Mouse (Mus musculus) embryonic facial prominence, embryonic 11.5 days (tissue): Measurements from ENCODE around the gene Slc1a2. TPM values are rescaled to one million over a fixed set of nuclear protein-coding genes. Genes with fewer than 3 reads are reported as not detected.

ENCODE experiments used
- ATAC-seq: fragments of 200-750 bp; cut with Nextera tagmentation; replicated peaks from 2 replicates; pipeline ENCODE4 v1.8.0; 2017; ENCODE audit warnings: low read depth; ENCODE audit not compliant: insufficient number of reproducible peaks, low FRiP score, low TSS enrichment
- DNase-seq: peaks from one replicate; pipeline ENCODE4 v3.0.0-alpha.2; 2015; ENCODE audit warnings: low spot score
- H3K27ac ChIP-seq: fragments of 300-500 bp; sonication (generic); replicated peaks from 2 replicates; pipeline ENCODE4 v1.5.1; 2014; ENCODE audit warnings: mild to moderate bottlenecking, low read depth, low read length, control low read depth
- H3K27me3 ChIP-seq: fragments of 300-500 bp; sonication (generic); 2 replicates; pipeline ENCODE4 v1.6.1; 2014; ENCODE audit warnings: mild to moderate bottlenecking, low read length, moderate library complexity, mixed read lengths; ENCODE audit not compliant: control insufficient read depth, insufficient read depth
- H3K36me3 ChIP-seq: fragments of 300-500 bp; sonication (generic); replicated peaks from 2 replicates; pipeline ENCODE4 v1.6.1; 2014; ENCODE audit warnings: low read depth, mild to moderate bottlenecking, low read length, moderate library complexity, mixed read lengths; ENCODE audit not compliant: control insufficient read depth, insufficient read depth
- H3K4me1 ChIP-seq: fragments of 300-500 bp; sonication (generic); 2 replicates; pipeline ENCODE4 v1.6.1; 2014; ENCODE audit warnings: low read length, mixed read lengths; ENCODE audit not compliant: control insufficient read depth, insufficient read depth
- H3K4me2 ChIP-seq: fragments of 300-500 bp; sonication (generic); 2 replicates; pipeline ENCODE4 v1.6.1; 2014; ENCODE audit warnings: low read depth, mild to moderate bottlenecking, control low read depth, low read length, moderate library complexity
- H3K4me3 ChIP-seq: fragments of 300-500 bp; sonication (generic); 2 replicates; pipeline ENCODE4 v1.5.1; 2014; ENCODE audit warnings: low read depth, low read length, control low read depth
- H3K9ac ChIP-seq: fragments of 300-500 bp; sonication (generic); replicated peaks from 2 replicates; pipeline ENCODE4 v1.6.1; 2014; ENCODE audit warnings: mild to moderate bottlenecking, control low read depth, low read length
- H3K9me3 ChIP-seq: fragments of 300-500 bp; sonication (generic); replicated peaks from 2 replicates; pipeline ENCODE4 v1.6.1; 2016; ENCODE audit warnings: mild to moderate bottlenecking, low read length, inconsistent platforms, mixed read lengths; ENCODE audit not compliant: control insufficient read depth
- WGBS: fragments of 180-500 bp; shearing (Covaris S2); extraction: QIAGEN DNeasy Blood & Tissue Kit; methylation state at CpG from one replicate; pipeline ENCODE4 v1.1.7; 2014; 5-methylcytosine and 5-hydroxymethylcytosine counted together
- polyA plus RNA-seq: library from polyadenylated mRNA; unstranded; fragments of >200 nt; fragmentation: Nextera tagmentation; extraction: Ambion mirVana; gene quantifications from 2 replicates; pipeline ENCODE4 v1.2.1, GENCODE M21; 2014

Gene Slc1a2
- polyA plus RNA-seq, 1 experiment from 2014 or later, result 0.97 TPM

GRCm38 (mm10) chr2:102634010-102634409, 24.4 kb upstream of the Slc1a2 start:
- ATAC-seq (no peak), DNase-seq (no peak)
- WGBS, result 90% methylated on average over 1 of the region's 1 CpGs
- Histone ChIP-seq H3K27ac (no peak overlapping the region), H3K4me3 (no peak overlapping the region), H3K9ac (no peak overlapping the region), H3K9me3 (no peaks in the 10 kb centered on the region), H3K4me1 (no peaks in the 10 kb centered on the region), H3K4me2 (no peak overlapping the region), H3K36me3 (no peaks in the 10 kb centered on the region), H3K27me3 (no peaks in the 10 kb centered on the region)

- 74% methylated on average over 3 of the region's 3 CpGs for WGBS
- DNase-seq (no peak), ATAC-seq (no peak)
These were observed 22.9 kb upstream of the Slc1a2 start for GRCm38 (mm10) chr2:102635523-102636060.

DNA sequence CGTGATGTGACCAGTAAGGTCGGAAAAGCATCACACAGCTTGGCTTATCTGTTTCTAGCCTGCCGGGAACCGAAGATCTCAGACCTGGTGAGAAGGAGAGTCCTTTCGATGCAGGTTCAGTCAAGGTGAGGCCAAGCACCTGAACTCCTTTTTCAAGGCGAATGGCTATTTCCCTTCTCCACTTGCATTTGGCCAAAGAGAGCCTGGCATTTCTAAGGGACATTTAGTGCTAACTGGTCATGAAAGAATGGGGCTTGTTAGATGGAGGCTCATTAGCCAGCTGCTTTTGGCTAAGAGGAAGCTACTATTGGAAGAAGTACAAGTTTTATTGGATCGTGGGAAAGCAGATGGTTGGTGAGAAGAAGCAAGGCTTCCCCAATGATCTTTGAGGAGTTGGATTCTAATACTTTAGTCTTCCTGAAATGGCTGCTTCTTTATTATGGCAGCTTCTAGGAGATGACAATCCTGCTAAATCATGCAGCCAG, 22.3 kb upstream of the Slc1a2 start:
- H3K27ac ChIP-seq, result no peak overlapping the region
- WGBS, result 94% methylated on average over 7 of the region's 7 CpGs
- H3K36me3 ChIP-seq, result no peaks in the 10 kb centered on the region
- no peak overlapping the region for H3K4me2 ChIP-seq
- H3K4me1 ChIP-seq, result no peaks in the 10 kb centered on the region
- ATAC-seq (no peak), DNase-seq (no peak)
- no peak overlapping the region for H3K4me3 ChIP-seq
- H3K9ac ChIP-seq, result no peak overlapping the region
- no peaks in the 10 kb centered on the region for H3K27me3 ChIP-seq
- H3K9me3 ChIP-seq, result no peaks in the 10 kb centered on the region

More at GRCm38 (mm10) chr2:102635523-102636060, 22.9 kb upstream of the Slc1a2 start:
- H3K27ac ChIP-seq, result no peak overlapping the region
- H3K4me3 ChIP-seq, result no peak overlapping the region
- H3K9ac ChIP-seq, result no peak overlapping the region
- H3K4me1 ChIP-seq, result no peaks in the 10 kb centered on the region
- no peaks in the 10 kb centered on the region for H3K27me3 ChIP-seq
- no peak overlapping the region for H3K4me2 ChIP-seq
- no peaks in the 10 kb centered on the region for H3K36me3 ChIP-seq
- no peaks in the 10 kb centered on the region for H3K9me3 ChIP-seq

DNA sequence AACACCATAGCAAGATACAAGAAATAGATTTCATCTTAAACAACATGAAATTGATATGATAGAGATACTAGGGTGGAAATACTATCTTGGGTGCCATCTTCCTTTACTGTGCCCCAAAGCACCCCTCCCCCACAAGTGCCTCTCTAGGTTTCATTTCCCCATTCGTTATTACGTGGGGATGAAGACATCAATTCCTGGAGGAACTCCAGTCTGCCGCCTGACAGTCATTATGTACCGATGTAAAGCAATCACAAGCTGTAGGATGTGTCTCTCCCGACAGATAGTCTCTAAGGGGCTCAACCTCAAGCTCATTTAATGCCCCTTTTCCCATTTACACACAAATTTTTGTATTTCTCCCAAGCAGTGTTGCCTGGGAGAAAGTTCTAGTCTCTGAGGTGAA, 20.3 kb upstream of the Slc1a2 start:
- no peak overlapping the region for H3K9ac ChIP-seq
- no peaks in the 10 kb centered on the region for H3K9me3 ChIP-seq

GRCm38 (mm10) chr2:102638690-102639089, 19.8 kb upstream of the Slc1a2 start:
- no peak overlapping the region for H3K9ac ChIP-seq
- no peak for ATAC-seq
- no peaks in the 10 kb centered on the region for H3K36me3 ChIP-seq
- DNase-seq, result no peak
- H3K27me3 ChIP-seq, result no peaks in the 10 kb centered on the region
- H3K4me3 ChIP-seq, result no peak overlapping the region
- H3K9me3 ChIP-seq, result no peaks in the 10 kb centered on the region
- 69% methylated on average over 2 of the region's 2 CpGs for WGBS
- H3K27ac ChIP-seq, result no peak overlapping the region
- H3K4me1 ChIP-seq, result no peaks in the 10 kb centered on the region
- H3K4me2 ChIP-seq, result no peak overlapping the region

More for the DNA sequence above, 20.3 kb upstream of the Slc1a2 start:
- H3K27me3 ChIP-seq, result no peaks in the 10 kb centered on the region
- H3K27ac ChIP-seq, result no peak overlapping the region
- WGBS, result 53% methylated on average over 5 of the region's 5 CpGs
- H3K36me3 ChIP-seq, result no peaks in the 10 kb centered on the region
- DNase-seq (no peak), ATAC-seq (no peak)
- H3K4me3 ChIP-seq, result no peak overlapping the region
- no peaks in the 10 kb centered on the region for H3K4me1 ChIP-seq
- no peak overlapping the region for H3K4me2 ChIP-seq

GRCm38 (mm10) chr2:102648845-102649500, 9.5 kb upstream of the Slc1a2 start:
- 80% methylated on average over 10 of the region's 10 CpGs for WGBS
- no peaks in the 10 kb centered on the region for H3K4me1 ChIP-seq
- H3K9ac ChIP-seq, result no peak overlapping the region
- no peak overlapping the region for H3K27ac ChIP-seq
- no peak overlapping the region for H3K4me3 ChIP-seq
- H3K36me3 ChIP-seq, result no peaks in the 10 kb centered on the region
- DNase-seq (no peak), ATAC-seq (no peak)
- no peak overlapping the region for H3K4me2 ChIP-seq
- H3K9me3 ChIP-seq, result no peaks in the 10 kb centered on the region
- H3K27me3 ChIP-seq, result no peaks in the 10 kb centered on the region

DNA sequence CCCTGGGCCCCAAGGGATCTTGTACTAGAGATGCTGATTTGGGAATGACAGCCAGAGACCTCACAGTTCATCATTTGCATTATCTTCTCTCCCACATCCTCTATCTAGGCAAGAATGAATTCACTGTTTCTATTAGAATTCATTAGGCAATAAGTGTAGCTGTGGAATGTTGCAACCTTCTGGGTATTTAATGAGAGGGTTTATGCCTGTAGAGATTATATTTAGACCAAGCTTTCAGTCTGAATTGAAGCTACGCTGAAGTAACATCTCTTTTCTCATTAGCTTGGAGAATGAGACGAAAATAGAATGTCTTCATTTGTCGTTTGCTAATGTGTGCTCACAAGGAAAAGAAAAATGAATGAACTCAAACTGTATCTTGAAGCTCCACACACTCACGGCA, 8.1 kb upstream of the Slc1a2 start:
- Histone ChIP-seq H3K36me3 (no peaks in the 10 kb centered on the region), H3K9me3 (no peaks in the 10 kb centered on the region), H3K9ac (no peak overlapping the region), H3K4me2 (no peak overlapping the region), H3K4me1 (no peaks in the 10 kb centered on the region), H3K27ac (no peak overlapping the region), H3K4me3 (no peak overlapping the region), H3K27me3 (no peaks in the 10 kb centered on the region)
- ATAC-seq (no peak), DNase-seq (no peak)
- WGBS, result 84% methylated on average over 4 of the region's 4 CpGs

- H3K9me3 ChIP-seq, result no peaks in the 10 kb centered on the region
- no peaks in the 10 kb centered on the region for H3K4me1 ChIP-seq
- no peaks in the 10 kb centered on the region for H3K36me3 ChIP-seq
- H3K27me3 ChIP-seq, result peaks cover 16% of the 10 kb centered on the region; the same call in 1 of the 2 replicates
- ATAC-seq, result no peak
- no peak overlapping the region for H3K4me3 ChIP-seq
- H3K9ac ChIP-seq, result no peak overlapping the region
- WGBS, result 52% methylated on average over 8 of the region's 8 CpGs
- no peak overlapping the region for H3K4me2 ChIP-seq
- no peak for DNase-seq
- no peak overlapping the region for H3K27ac ChIP-seq
These were observed 2.3 kb upstream of the Slc1a2 start for GRCm38 (mm10) chr2:102655966-102656725.
